Mouse (Mus musculus): ENCODE data around the gene Fbxl14. TPM values are rescaled to one million over a fixed set of nuclear protein-coding genes. Genes with fewer than 3 reads are reported as not detected.

Fbxl14 gene
- polyA plus RNA-seq (2021; fragmentation: Nextera tagmentation), result 3.2 and 3.3 TPM in 2 replicates
- long read RNA-seq, experiment 1, transcript Fbxl14-201 (1 exons, 2,963 nt), result major isoform, 6 of 6 reads
- long read RNA-seq, experiment 1, partial matches to known transcripts, result 0 of 6 reads
- long read RNA-seq, experiment 1, other reads (novel, unspliced or antisense), result 0 of 6 reads
- long read RNA-seq, experiment 2, partial matches to known transcripts, result 0 of 4 reads
- long read RNA-seq, experiment 2, other reads (novel, unspliced or antisense), result 2 of 4 reads

GRCm38 (mm10) chr6:119479343-119479875, at the start of gene Fbxl14:
Fbxl14 (plus strand) TSS chr6:119479668.

Other genes with a start within 250 kb of the Fbxl14 start
- gene Cacna2d4, start 243.1 kb upstream of the Fbxl14 start, polyA plus RNA-seq (2021; fragmentation: Nextera tagmentation), result 0.38 and 0.88 TPM in 2 replicates
- gene Lrtm2, start 148.9 kb upstream of the Fbxl14 start, polyA plus RNA-seq (2021; fragmentation: Nextera tagmentation), result 23.2 and 30.8 TPM in 2 replicates
- 7.3 and 7.4 TPM in 2 replicates for gene Adipor2, start 62.0 kb upstream of the Fbxl14 start, polyA plus RNA-seq (2021; fragmentation: Nextera tagmentation)
- 0.60 and 0.82 TPM in 2 replicates for gene Wnt5b, start 64.7 kb downstream of the Fbxl14 start, polyA plus RNA-seq (2021; fragmentation: Nextera tagmentation)